In genomic region chr7:145231659-145232058, GRCm38 (mm10) we compare ENCODE assay signal across 12 mouse cellular contexts. TPM values are rescaled to one million over a fixed set of nuclear protein-coding genes. Genes with fewer than 3 reads are reported as not detected.
DNase-seq lines count a peak whose midpoint lies in the region; ATAC-seq and TF ChIP-seq lines count a peak whose summit lies in the region.
"Had no signal": no experiment of that assay in that cellular context is flagged by ENCODE, and none has a peak within 500 bp of the region (broad histone marks: within the 10 kb centered on the region; RNA-seq: fewer than 3 reads in every experiment).

No protein-coding gene starts in this region.

- H3K9ac ChIP-seq in heart, adult 2 months (ENCODE audit: low read depth, low read length) = no peak overlapping the region
- H3K9ac ChIP-seq in kidney, embryonic 16.5 days (replicated peaks; ENCODE audit: low read length) = peak overlapping the region; percentile 31; the same call in 1 of the 2 replicates
- H3K9ac ChIP-seq: limb, embryonic 13.5 days; neural tube, embryonic 12.5 days had no signal

- DNase-seq in heart, adult 2 months = peak; percentile 51 to 67
- no peak for DNase-seq in heart, postnatal 25 days (ENCODE audit: low spot score)
- DNase-seq in heart, postnatal 14 days = peak; percentile 34 to 57
- peak; percentile 57 for DNase-seq in lung, postnatal 25 days (ENCODE audit: low spot score)
- DNase-seq in spleen, postnatal 14 days (ENCODE audit: low spot score in 2 of 2) = no peak
- no peak for DNase-seq in layer of hippocampus, adult 2 months (ENCODE audit: low spot score in 2 of 2)
- DNase-seq: layer of hippocampus, adult 9-11 months; right cerebral cortex, postnatal 25 days had no signal

- no peak for TF ChIP-seq EP300 in heart, adult 2 months (IDR thresholded peaks at IDR 0.05; ENCODE audit: insufficient read depth, low read depth, low read length)

- H3K79me2 ChIP-seq in heart, adult 2 months (replicated peaks; ENCODE audit: control insufficient read depth, insufficient read depth, low read length) = no peaks in the 10 kb centered on the region

- no peak for TF ChIP-seq POLR2A in heart, adult 2 months (IDR thresholded peaks at IDR 0.05; ENCODE audit: insufficient read depth, low read depth, low read length)

- intact Hi-C loops in heart, adult 2 months (cut with DNase I) = no loop called here
- intact Hi-C loops in heart, postnatal 25 days (cut with DNase I) = no loop called here
- intact Hi-C loops in heart, postnatal 14 days (cut with DNase I) = no loop called here

- H3K4me1 ChIP-seq in heart, adult 2 months (ENCODE audit: control insufficient read depth, insufficient read depth, low read length) = no peaks in the 10 kb centered on the region
- H3K4me1 ChIP-seq in kidney, embryonic 16.5 days (ENCODE audit: insufficient read depth, low read length) = peaks cover 35% of the 10 kb centered on the region
- H3K4me1 ChIP-seq: limb, embryonic 13.5 days; neural tube, embryonic 12.5 days had no signal

- peak; percentile 49 for ATAC-seq in kidney, embryonic 16.5 days (ENCODE audit: low FRiP score, low TSS enrichment)

- H3K9me3 ChIP-seq in kidney, embryonic 16.5 days (ENCODE audit: low read length) = no peaks in the 10 kb centered on the region
- H3K9me3 ChIP-seq: limb, embryonic 13.5 days; neural tube, embryonic 12.5 days had no signal

- no peaks in the 10 kb centered on the region for H3K27me3 ChIP-seq in heart, adult 2 months (ENCODE audit: control insufficient read depth, insufficient read depth, low read length)
- H3K27me3 ChIP-seq in kidney, embryonic 16.5 days (ENCODE audit: insufficient read depth, low read length) = no peaks in the 10 kb centered on the region
- H3K27me3 ChIP-seq: limb, embryonic 13.5 days; neural tube, embryonic 12.5 days had no signal

- no peak for TF ChIP-seq CTCF in heart, adult 2 months (IDR thresholded peaks at IDR 0.05)
- no peak for TF ChIP-seq CTCF in layer of hippocampus, adult 2 months (conservative IDR thresholded peaks at IDR 0.05)

- no peaks in the 10 kb centered on the region for H3K36me3 ChIP-seq in heart, adult 2 months (ENCODE audit: control insufficient read depth, insufficient read depth, low read length)
- no peaks in the 10 kb centered on the region for H3K36me3 ChIP-seq in kidney, embryonic 16.5 days (ENCODE audit: insufficient read depth, low read length)
- H3K36me3 ChIP-seq: limb, embryonic 13.5 days; neural tube, embryonic 12.5 days had no signal

- WGBS in heart, adult 2 months = 60% methylated on average over 9 of the region's 9 CpGs
- 52% methylated on average over 9 of the region's 9 CpGs for WGBS in kidney, embryonic 16.5 days

- no peak overlapping the region for H3K27ac ChIP-seq in heart, adult 2 months
- H3K27ac ChIP-seq in kidney, embryonic 16.5 days (ENCODE audit: low read length) = peak overlapping the region; percentile 82
- no peak overlapping the region for H3K27ac ChIP-seq in layer of hippocampus, adult 2 months
- H3K27ac ChIP-seq: limb, embryonic 13.5 days; neural tube, embryonic 12.5 days had no signal

- no peak overlapping the region for H3K4me2 ChIP-seq in kidney, embryonic 16.5 days (replicated peaks; ENCODE audit: low read depth, low read length)
- H3K4me2 ChIP-seq: limb, embryonic 13.5 days; neural tube, embryonic 12.5 days had no signal

- no peak overlapping the region for H3K4me3 ChIP-seq in heart, adult 2 months
- no peak overlapping the region for H3K4me3 ChIP-seq in kidney, embryonic 16.5 days (ENCODE audit: low read length)
- no peak overlapping the region for H3K4me3 ChIP-seq in layer of hippocampus, adult 2 months
- H3K4me3 ChIP-seq: limb, embryonic 13.5 days; neural tube, embryonic 12.5 days had no signal

RNA-seq across cellular contexts. Expression of gene 1810010D01Rik, which starts 23.7 kb away (rescaled TPM):
- total RNA-seq in heart, adult 2 months (2021) = not detected
- 0.37 TPM in 1 of 2 replicates, not detected in the other for polyA plus RNA-seq in heart, adult 2 months (2012; rRNA removed)
- total RNA-seq in heart, postnatal 25 days (2021) = not detected
- under 1 TPM in 1 of 2 experiments, not detected in 1; 0.43 TPM for total RNA-seq in heart, postnatal 14 days (2021)
- polyA plus RNA-seq in kidney, embryonic 16.5 days (2015; fragmentation: Nextera tagmentation; extraction: Ambion mirVana) = 0.27 and 0.30 TPM in 2 replicates
- 1 to 10 TPM in 1 of 2 experiments, under 1 TPM in 1; 0.42 to 1.6 TPM for total RNA-seq in layer of hippocampus, adult 2 months (2021)
- total RNA-seq: hematopoietic stem cell, adult 5-6 weeks had no signal

RNA-seq across cellular contexts. Expression of gene Tpcn2, which starts 52.2 kb away (rescaled TPM):
- total RNA-seq in heart, adult 2 months (2021) = 1 to 10 TPM; 1.9 to 3.0 TPM
- polyA plus RNA-seq in heart, adult 2 months (2012; rRNA removed) = 7.9 and 8.7 TPM in 2 replicates
- total RNA-seq in heart, postnatal 25 days (2021) = 1 to 10 TPM; 3.0 to 4.2 TPM
- 1 to 10 TPM; 6.0 to 6.2 TPM for total RNA-seq in heart, postnatal 14 days (2021)
- 11.4 and 12.2 TPM in 2 replicates for polyA plus RNA-seq in kidney, embryonic 16.5 days (2015; fragmentation: Nextera tagmentation; extraction: Ambion mirVana)
- total RNA-seq in layer of hippocampus, adult 2 months (2021) = 1 to 10 TPM; 5.8 to 8.3 TPM

Comparison
In these comparisons a context has a peak if more than half of its experiments do, and no peak if none do; other contexts are left out.
1. DNase-seq: peak in heart, adult 2 months (2 of 2), heart, postnatal 14 days (2 of 2) and lung, postnatal 25 days (single experiment); none in heart, postnatal 25 days (single experiment), spleen, postnatal 14 days (0 of 2) and layer of hippocampus, adult 2 months (0 of 2).